Mouse (Mus musculus) lung, postnatal 0 days (tissue): ENCODE results near the gene Gm4907. TPM values are rescaled to one million over a fixed set of nuclear protein-coding genes. Genes with fewer than 3 reads are reported as not detected.
"Not testable (repeated sequence)": the region's sequence is repeated elsewhere in the genome, so short reads cannot be mapped to it uniquely, and the experiment has no call there.

ENCODE experiments used
- ATAC-seq: fragments of 200-750 bp; cut with Nextera tagmentation; 2 replicates; pipeline ENCODE4 v1.8.0; 2017; ENCODE audit warnings: moderate library complexity
- DNase-seq: peaks from one replicate; pipeline ENCODE4 v3.0.0-alpha.2; 2016; ENCODE audit warnings: low spot score
- H3K27ac ChIP-seq: fragments of 300-500 bp; sonication (generic); 2 replicates; pipeline ENCODE4 v1.5.1; 2014; ENCODE audit warnings: antibody characterized with exemption, mild to moderate bottlenecking, low read length, mixed read lengths
- H3K27me3 ChIP-seq: fragments of 300-500 bp; sonication (generic); replicated peaks from 2 replicates; pipeline ENCODE4 v1.6.1; 2014; ENCODE audit warnings: low read length, mixed read lengths; ENCODE audit not compliant: insufficient read depth
- H3K36me3 ChIP-seq: fragments of 300-500 bp; sonication (generic); 2 replicates; pipeline ENCODE4 v1.6.1; 2014; ENCODE audit warnings: low read length, mixed read lengths; ENCODE audit not compliant: insufficient read depth
- H3K4me1 ChIP-seq: fragments of 300-500 bp; sonication (generic); 2 replicates; pipeline ENCODE4 v1.6.1; 2014; ENCODE audit warnings: antibody characterized with exemption, low read depth, low read length, mixed read lengths; ENCODE audit not compliant: insufficient read depth
- H3K4me2 ChIP-seq: fragments of 300-500 bp; sonication (generic); replicated peaks from 2 replicates; pipeline ENCODE4 v1.6.1; 2014; ENCODE audit warnings: low read depth, mild to moderate bottlenecking, low read length, moderate library complexity, mixed read lengths
- H3K4me3 ChIP-seq: fragments of 300-500 bp; sonication (generic); 2 replicates; pipeline ENCODE4 v1.5.1; 2014; ENCODE audit warnings: low read depth, low read length
- H3K9ac ChIP-seq: fragments of 300-500 bp; sonication (generic); replicated peaks from 2 replicates; pipeline ENCODE4 v1.6.1; 2014; ENCODE audit warnings: low read depth, mild to moderate bottlenecking
- H3K9me3 ChIP-seq: fragments of 300-500 bp; sonication (generic); 2 replicates; pipeline ENCODE4 v1.6.1; 2016; ENCODE audit warnings: low read length, mixed read lengths
- CTCF ChIP-seq: IDR thresholded peaks from 2 replicates; pipeline ENCODE4 v1.5.1; 2016; ENCODE audit warnings: antibody characterized with exemption, mild to moderate bottlenecking
- EP300 ChIP-seq: IDR thresholded peaks from 2 replicates; pipeline ENCODE4 v1.6.1; 2016; ENCODE audit warnings: antibody characterized with exemption, mild to moderate bottlenecking, control low read depth
- WGBS: fragments of 180-500 bp; shearing (Covaris S2); extraction: QIAGEN DNeasy Blood & Tissue Kit; methylation state at CpG from one replicate; pipeline ENCODE4 v1.1.7; 2014; 5-methylcytosine and 5-hydroxymethylcytosine counted together
- polyA plus RNA-seq: library from polyadenylated mRNA; unstranded; fragments of >200 nt; fragmentation: Nextera tagmentation; extraction: Ambion mirVana; gene quantifications from 2 replicates; pipeline ENCODE4 v1.2.1, GENCODE M21; 2015

The Gm4907 gene
- polyA plus RNA-seq: not detected in 2 replicates

DNA sequence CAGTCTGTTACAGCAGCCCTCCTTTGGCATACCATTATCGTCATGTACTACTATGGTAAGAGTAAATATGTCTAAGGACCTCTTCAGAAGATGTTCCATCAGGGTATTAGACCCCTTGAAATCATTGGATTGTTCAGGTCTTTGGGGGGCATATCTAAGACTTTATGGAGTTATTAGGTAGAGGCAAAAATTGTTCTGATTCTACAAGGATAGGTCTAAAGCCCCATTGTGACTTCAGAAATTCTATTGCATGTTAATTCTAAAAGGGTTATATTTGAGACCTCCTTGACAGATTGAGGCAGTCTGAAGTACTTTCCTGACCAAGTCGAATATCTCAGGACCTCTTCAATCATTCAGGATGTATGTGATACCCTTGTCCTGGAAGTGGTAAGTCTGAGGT is at the start of gene Gm4907:
Gene Gm4907 (plus strand): TSS at position 301 of the 400 bp plus-strand sequence.
- H3K27me3 ChIP-seq, DNase-seq, H3K4me2 ChIP-seq, H3K9ac ChIP-seq, H3K27ac ChIP-seq, H3K4me1 ChIP-seq, H3K4me3 ChIP-seq, ATAC-seq, H3K36me3 ChIP-seq, H3K9me3 ChIP-seq: not testable (repeated sequence)
- 55% methylated on average over 2 of the region's 2 CpGs for WGBS

DNA sequence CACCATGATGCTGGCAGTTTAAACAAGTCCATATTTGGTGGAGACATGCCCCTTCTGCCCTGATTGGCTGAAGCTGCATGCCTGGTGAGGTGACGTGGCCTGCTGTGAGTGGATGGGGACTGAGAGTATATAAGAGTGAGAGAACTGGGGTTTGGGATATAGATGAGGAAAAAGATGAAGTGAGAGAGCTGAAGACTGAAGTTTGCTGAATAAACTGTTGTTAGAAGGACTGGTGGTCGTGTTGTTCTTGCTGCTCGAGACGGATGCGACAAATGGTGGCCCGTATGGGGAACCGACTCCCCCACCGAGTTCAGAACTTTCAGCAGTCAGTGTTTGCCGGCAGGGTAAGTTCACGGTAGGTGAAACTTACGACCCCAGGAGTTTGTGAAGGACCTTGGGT is 48.6 kb upstream of the Gm4907 start:
- not testable (repeated sequence) for H3K27me3 ChIP-seq, H3K4me2 ChIP-seq, H3K36me3 ChIP-seq, ATAC-seq, H3K27ac ChIP-seq, H3K4me3 ChIP-seq, DNase-seq, H3K9ac ChIP-seq, H3K9me3 ChIP-seq, H3K4me1 ChIP-seq
- WGBS: 88% methylated on average over 11 of the region's 11 CpGs

DNA sequence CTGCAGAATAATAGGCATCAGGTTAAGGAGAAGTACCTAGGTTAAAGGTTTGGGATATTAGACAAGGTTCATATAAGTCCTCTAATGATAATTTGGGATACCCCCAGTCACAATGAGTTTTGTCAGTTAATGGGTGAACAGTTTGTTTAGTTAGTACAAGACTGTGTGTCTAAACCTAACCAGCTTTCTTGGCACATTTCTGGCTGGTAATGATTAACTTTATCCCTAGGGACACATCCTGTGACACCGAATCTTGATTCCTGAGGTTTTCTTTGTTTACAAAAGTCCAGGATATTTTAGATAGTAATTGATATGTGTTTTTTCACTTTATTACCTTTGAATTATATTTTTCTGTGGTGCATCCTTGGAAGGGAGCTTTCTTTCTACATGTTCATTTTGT is 41.4 kb upstream of the Gm4907 start:
- H3K27me3 ChIP-seq: no peaks in the 10 kb centered on the region
- DNase-seq: no peak
- TF ChIP-seq CTCF: no peak
- no peak for TF ChIP-seq EP300
- H3K4me2 ChIP-seq: no peak overlapping the region
- ATAC-seq: no peak
- H3K9me3 ChIP-seq: no peaks in the 10 kb centered on the region
- no peak overlapping the region for H3K9ac ChIP-seq
- no peak overlapping the region for H3K27ac ChIP-seq
- WGBS: 72% methylated on average over 1 of the region's 1 CpGs
- no peaks in the 10 kb centered on the region for H3K36me3 ChIP-seq
- no peak overlapping the region for H3K4me3 ChIP-seq
- H3K4me1 ChIP-seq: no peaks in the 10 kb centered on the region

DNA sequence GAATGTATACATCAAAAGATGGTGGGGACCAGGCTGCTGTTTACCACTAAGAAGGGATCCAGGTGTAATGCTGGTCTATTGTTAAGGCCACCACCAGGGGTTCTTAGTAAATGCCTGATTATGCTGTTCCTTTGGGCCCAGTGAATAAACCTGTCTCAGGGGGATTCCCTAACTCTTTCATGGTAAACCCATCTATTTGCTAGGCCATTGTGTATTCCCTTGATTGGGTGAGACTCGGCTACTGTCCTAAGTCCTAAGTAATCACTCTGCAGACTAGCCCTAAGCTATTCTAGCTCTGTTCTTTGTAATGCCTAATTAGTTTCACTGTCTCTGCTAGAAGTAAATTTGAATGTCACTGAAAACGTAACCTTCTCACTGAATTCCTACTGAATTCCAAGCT is 71.8 kb downstream of the Gm4907 start:
- TF ChIP-seq CTCF: no peak
- no peak for TF ChIP-seq EP300
- no peaks in the 10 kb centered on the region for H3K27me3 ChIP-seq
- no peak overlapping the region for H3K9ac ChIP-seq
- no peak overlapping the region for H3K4me2 ChIP-seq
- no peak overlapping the region for H3K27ac ChIP-seq
- H3K9me3 ChIP-seq: no peaks in the 10 kb centered on the region
- no peak overlapping the region for H3K4me3 ChIP-seq
- no peak for DNase-seq
- H3K36me3 ChIP-seq: no peaks in the 10 kb centered on the region
- H3K4me1 ChIP-seq: no peaks in the 10 kb centered on the region
- whole genome bisulfite sequencing: 75% methylated on average over 2 of the region's 2 CpGs
- no peak for ATAC-seq

Other genes with a start within 250 kb of the Gm4907 start
- 9.3 and 10.6 TPM in 2 replicates for gene Wdr44, start 189.5 kb upstream of the Gm4907 start, polyA plus RNA-seq
- gene Gm4985, start 76.4 kb downstream of the Gm4907 start, polyA plus RNA-seq: not detected in 2 replicates